Mouse (Mus musculus) megakaryocyte, adult 5-6 weeks (primary cell): ENCODE measurements around the gene L3mbtl4. TPM values are rescaled to one million over a fixed set of nuclear protein-coding genes. Genes with fewer than 3 reads are reported as not detected.

Experiments used
- ATAC-seq: 2 replicates; pipeline ENCODE4 v1.8.0; 2016; ENCODE audit warnings: mild to moderate bottlenecking, inconsistent platforms; ENCODE audit not compliant: poor library complexity, severe bottlenecking
- total RNA-seq, 2 experiments: library from RNA; stranded (forward) in 1 of 2; stranded (reverse) in 1 of 2; fragments of 153-499, 151-499 nt in 1 of 2; fragments of 221-1000, 200-1000 nt in 1 of 2; gene quantifications; 2 replicates each; pipeline versions ENCODE4 v1.2.3 to v1.2.4; 2015 to 2017

The L3mbtl4 gene
- total RNA-seq (2015) (not detected in 2 replicates), total RNA-seq (2017) (not detected in 2 replicates)

GRCm38 (mm10) chr17:68273527-68273926 lies at the start of gene L3mbtl4:
L3mbtl4 (plus strand) TSS chr17:68273797.
- no peak for ATAC-seq

DNA sequence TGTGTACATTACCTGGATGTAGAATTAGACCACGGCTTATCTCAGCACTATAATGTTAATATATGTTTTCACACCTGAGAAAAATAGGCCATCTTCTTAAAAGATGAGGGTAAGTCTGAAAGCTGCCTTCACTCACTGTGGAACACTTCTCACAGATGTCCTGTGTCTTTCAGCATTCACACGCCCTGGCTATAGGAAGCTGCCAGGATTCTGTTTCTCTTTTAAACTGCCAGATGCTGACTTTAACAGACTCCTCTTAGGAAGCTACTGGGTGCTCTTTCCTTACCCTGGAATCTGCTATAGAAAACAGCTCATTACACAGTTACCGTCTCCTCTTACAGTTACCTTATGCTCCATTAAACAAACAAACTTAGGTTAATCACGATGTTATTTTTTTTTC lies 43.1 kb upstream of the L3mbtl4 start:
- no peak for ATAC-seq

DNA sequence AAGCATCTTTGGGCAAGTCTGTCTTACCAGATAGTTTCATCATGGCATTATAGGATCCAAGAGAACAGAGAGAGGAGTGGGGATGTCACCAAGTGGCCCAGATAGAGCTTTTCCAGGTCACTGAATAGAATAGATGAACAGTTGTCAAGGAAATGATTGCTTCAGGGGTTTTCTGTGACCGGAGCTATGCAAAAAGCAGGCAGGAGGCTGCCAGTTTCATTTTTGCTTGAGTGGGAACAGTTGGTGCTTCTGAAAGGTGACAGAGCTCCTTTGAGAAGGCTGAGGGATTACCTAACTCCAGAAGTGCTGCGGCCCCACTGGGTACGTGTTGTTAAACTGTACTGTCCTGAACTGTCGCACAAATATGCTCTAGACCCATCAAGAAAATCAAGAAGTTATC lies 38.2 kb upstream of the L3mbtl4 start:
- no peak for ATAC-seq

GRCm38 (mm10) chr17:68236992-68237391 lies 36.6 kb upstream of the L3mbtl4 start:
- ATAC-seq: no peak

GRCm38 (mm10) chr17:68240171-68240570 lies 33.4 kb upstream of the L3mbtl4 start:
- ATAC-seq: no peak

DNA sequence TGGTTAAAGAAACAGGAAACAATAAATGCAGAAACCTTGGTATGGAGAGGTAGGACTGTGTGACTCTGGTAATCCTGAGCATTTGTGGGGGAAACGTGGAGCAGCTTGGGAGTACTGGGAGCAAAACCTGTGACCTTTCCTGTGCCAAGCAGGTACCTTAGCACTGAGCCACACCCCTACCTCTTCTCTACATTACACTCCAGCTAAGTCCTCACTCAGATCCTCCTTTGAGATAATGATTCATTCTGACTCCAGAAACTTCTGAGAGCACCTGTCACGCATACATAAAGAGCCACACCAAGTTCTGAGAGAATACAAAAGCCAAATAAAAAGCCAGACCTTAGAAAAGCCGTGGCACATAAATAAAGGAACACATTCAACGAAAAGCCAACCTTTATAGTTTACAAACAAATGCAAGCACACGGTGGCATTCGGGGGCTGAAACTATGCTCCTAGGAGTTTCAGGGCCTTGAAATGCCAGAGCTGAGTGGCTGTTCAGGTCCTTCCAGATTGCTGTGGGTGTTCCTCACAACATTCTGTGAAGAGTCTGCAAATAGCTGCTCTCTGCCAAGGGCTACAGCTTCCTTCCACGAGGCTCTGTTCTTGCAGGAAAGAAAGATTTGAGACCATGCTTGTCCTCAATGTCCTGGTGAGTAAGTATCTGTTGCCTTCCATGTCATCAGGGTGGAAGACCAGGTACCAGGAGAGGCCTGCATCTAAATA lies 8.6 kb upstream of the L3mbtl4 start:
- ATAC-seq: no peak

- ATAC-seq: no peak
These were observed 357 bp downstream of the L3mbtl4 start for GRCm38 (mm10) chr17:68273954-68274353.

DNA sequence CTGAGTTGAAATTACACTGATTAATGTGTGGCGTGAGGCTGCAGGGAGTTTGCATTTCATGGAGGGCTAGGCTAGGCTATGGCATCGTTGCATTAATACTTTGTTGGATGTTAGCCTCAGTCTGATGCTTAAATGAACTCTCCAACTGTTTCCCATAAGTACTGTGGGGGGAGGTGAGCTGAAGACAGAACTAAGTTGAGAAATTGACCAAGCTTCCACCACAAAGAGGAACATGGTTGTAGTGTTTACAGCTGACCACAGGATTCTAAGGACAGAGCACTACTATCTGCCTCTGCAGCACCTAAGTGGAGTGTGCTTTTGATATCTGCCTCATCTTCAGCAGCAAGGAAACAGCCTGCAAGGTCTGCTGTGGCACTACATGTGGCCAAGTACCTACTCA lies 1.5 kb downstream of the L3mbtl4 start:
- ATAC-seq: peak; percentile 62

DNA sequence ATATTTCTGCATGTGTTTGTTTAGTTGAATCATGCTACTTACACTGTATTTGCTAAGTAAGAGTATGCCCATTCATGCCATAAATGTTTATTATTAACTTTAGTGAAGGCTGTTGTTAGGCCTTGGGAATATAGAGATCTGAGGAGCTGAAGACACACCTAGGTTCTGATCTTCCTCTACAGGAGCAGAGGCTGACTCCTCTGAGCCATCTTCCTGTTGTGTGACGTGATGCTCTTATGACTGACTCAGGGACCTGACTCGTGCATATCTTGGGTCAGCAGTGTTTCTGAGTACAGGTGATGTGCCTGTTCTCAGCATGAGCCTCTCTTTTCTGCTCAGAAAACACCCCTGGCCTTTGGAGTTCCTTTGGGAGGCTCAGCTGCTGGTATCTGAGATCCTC lies 7.3 kb downstream of the L3mbtl4 start:
- ATAC-seq: no peak

GRCm38 (mm10) chr17:68285119-68285782 lies 11.7 kb downstream of the L3mbtl4 start:
- ATAC-seq: no peak

DNA sequence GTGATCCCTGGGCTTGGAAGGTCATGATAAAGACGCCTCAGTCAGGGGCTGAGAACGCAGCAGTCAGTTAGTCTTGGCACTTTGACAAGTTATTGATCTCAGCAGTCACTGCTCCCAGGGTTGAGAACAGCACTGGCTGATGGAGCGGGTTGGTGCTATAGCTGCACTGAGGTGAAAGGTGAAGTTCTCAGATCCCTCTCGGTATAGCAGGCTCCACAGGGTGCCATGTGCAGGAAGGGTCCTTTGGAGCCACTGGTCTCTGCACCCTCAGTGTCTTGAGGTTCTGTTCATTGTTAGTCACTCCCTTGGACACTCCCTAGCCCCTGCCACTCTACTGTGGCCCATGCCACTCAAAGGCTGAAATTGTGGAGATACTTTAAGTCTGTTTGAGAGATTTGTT lies 14.5 kb downstream of the L3mbtl4 start:
- ATAC-seq: no peak

- ATAC-seq: no peak
These were observed 15.1 kb downstream of the L3mbtl4 start for GRCm38 (mm10) chr17:68288699-68289098.

GRCm38 (mm10) chr17:68291713-68292364 lies 18.2 kb downstream of the L3mbtl4 start:
- ATAC-seq: no peak

DNA sequence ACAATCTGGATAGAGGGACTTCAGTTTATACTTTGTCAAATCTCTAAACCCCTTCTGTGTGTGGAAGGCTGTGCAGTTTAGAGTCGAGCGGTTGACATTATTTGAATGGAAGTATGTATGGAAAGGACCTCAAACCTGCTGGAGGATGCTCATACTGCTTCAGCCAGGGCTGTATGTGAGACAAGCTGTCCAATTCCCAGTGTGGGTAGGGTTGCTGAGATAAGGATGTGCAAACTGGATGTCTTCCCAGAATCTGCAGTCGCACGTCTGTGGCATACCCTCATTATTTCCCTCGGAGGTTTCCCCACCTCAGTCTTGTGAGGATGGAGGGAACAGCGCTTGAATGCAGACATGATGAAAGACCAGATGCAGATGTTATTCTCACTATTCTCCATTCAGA lies 34.8 kb downstream of the L3mbtl4 start:
- ATAC-seq: no peak

DNA sequence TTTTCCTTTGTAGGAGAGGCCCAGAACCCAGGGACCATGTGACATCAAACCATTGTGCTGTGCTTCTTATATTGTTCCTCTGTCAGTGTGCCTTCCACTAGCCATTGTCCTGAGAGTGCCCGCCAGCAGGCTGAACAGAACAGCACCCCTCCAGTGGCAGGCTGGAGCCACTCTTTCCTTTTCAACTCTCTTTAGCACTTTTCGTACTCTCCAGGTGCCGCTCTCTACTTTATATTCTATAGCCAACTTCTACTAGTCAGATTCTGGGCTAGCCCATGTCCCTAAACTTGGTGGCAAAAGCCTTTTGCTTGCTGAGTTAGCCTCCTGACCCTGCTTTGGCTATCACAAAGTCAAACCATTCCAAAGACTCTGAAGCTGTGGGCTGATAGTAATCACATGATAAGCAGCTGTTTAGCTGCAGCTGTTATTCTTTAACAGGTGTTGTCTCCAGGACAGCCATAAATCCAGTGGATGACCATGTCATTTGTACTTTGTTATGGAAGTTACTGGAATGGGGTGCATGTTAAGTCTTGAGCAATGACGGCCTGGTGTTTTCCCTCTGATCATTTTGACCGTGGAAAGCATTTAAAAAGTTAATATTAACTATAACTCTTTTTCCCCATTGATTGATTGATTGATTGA lies 38.8 kb downstream of the L3mbtl4 start:
- no peak for ATAC-seq

- no peak for ATAC-seq
These were observed 47.3 kb downstream of the L3mbtl4 start for GRCm38 (mm10) chr17:68320940-68321339.

- ATAC-seq: no peak
These were observed 49.0 kb downstream of the L3mbtl4 start for GRCm38 (mm10) chr17:68322607-68323006.

DNA sequence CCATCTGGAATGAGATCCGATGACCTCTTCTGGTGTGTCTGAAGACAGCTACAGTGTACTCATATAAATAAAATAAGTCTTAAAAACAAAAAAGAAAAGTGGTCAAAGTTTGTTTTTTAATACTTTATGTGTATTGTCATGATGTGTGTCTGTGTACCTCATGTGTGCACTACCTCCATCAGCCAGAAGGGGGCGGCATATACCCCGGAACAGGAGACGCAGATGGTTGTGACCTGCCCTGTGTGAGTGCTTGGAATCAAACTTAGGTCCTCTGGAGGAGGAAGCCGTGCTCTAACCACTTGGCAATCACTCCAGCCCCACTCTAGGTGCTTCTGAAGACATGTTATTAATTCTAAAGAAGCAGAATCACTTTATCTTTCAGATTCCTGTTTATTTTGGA lies 58.6 kb downstream of the L3mbtl4 start:
- ATAC-seq: no peak

- no peak for ATAC-seq
These were observed 59.8 kb downstream of the L3mbtl4 start for GRCm38 (mm10) chr17:68333382-68333781.

- no peak for ATAC-seq
These were observed 65.4 kb downstream of the L3mbtl4 start for GRCm38 (mm10) chr17:68338917-68339553.

DNA sequence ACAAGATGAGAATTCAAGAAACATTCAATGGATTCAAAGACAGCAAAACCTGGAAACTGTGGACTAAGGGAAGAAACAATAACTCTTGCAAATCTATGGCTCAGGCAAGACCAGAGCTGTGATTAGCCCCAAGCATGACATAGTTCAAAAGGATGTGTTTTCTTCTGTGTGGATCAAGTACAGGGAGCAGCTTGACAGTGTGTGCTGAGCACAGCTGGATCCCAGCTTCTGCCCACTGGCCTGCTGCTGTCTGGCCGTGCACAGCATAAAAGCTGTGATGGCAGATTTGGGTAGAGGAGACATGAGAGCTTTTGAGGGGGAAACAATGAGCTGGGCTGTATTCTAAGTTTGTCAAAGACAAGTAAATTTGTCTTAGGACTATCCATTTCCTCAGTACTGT lies 84.1 kb downstream of the L3mbtl4 start:
- no peak for ATAC-seq
